In the genomic region with DNA sequence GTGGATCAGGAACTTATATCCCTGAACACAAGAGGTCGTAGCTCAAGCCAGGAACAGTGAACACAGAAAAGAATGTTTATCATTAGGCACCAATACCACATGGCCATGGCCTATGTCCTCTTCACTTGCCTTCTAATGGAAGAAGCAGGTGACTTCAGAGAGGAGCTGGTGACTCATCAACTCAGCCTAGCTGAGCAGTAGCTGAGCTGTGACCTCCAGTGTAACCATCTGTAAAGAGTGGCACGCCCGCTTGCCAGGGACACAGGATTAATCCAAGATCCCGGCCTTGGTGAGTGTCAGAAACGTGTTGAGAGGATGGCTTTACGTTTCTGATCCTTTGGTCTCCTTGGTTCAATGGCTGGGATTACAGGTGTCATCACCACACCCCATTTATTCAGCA, we compare ENCODE assay signal across 14 mouse cellular contexts.
DNase-seq lines count a peak whose midpoint lies in the region; TF ChIP-seq lines count a peak whose summit lies in the region.
"Had no signal": no experiment of that assay in that cellular context is flagged by ENCODE, and none has a peak within 500 bp of the region (broad histone marks: within the 10 kb centered on the region; RNA-seq: fewer than 3 reads in every experiment).

No protein-coding gene starts in this region.

- no peak overlapping the region for H3K4me3 ChIP-seq in heart, adult 2 months
- H3K4me3 ChIP-seq in limb, embryonic 10.5 days, result no peak overlapping the region
- H3K4me3 ChIP-seq: heart, embryonic 12.5 days; hindbrain, embryonic 10.5 days; limb, embryonic 15.5 days; midbrain, embryonic 12.5 days had no signal

- TF ChIP-seq POLR2A in heart, adult 2 months (IDR thresholded peaks at IDR 0.05; ENCODE audit: insufficient read depth, low read depth, low read length), result no peak

- no peaks in the 10 kb centered on the region; the same call in 1 of the 2 replicates for H3K4me1 ChIP-seq in heart, adult 2 months (ENCODE audit: control insufficient read depth, insufficient read depth, low read length)
- H3K4me1 ChIP-seq in limb, embryonic 10.5 days, result no peaks in the 10 kb centered on the region
- H3K4me1 ChIP-seq: heart, embryonic 12.5 days; hindbrain, embryonic 10.5 days; limb, embryonic 15.5 days; midbrain, embryonic 12.5 days had no signal

- WGBS in heart, adult 2 months, result 61% methylated on average over 6 of the region's 6 CpGs
- WGBS in limb, embryonic 10.5 days, result 79% methylated on average over 6 of the region's 6 CpGs

- no peaks in the 10 kb centered on the region for H3K79me2 ChIP-seq in heart, adult 2 months (replicated peaks; ENCODE audit: control insufficient read depth, insufficient read depth, low read length)

- H3K9me3 ChIP-seq in limb, embryonic 10.5 days (replicated peaks), result no peaks in the 10 kb centered on the region
- H3K9me3 ChIP-seq: heart, embryonic 12.5 days; hindbrain, embryonic 10.5 days; limb, embryonic 15.5 days; midbrain, embryonic 12.5 days had no signal

- 0 out of 2 replicates have a peak, but pooled peaks cover 3% of the 10 kb centered on the region for H3K36me3 ChIP-seq in heart, adult 2 months (ENCODE audit: control insufficient read depth, insufficient read depth, low read length)
- no peaks in the 10 kb centered on the region for H3K36me3 ChIP-seq in limb, embryonic 10.5 days
- H3K36me3 ChIP-seq: heart, embryonic 12.5 days; hindbrain, embryonic 10.5 days; limb, embryonic 15.5 days; midbrain, embryonic 12.5 days had no signal

- no peaks in the 10 kb centered on the region for H3K27me3 ChIP-seq in heart, adult 2 months (ENCODE audit: control insufficient read depth, insufficient read depth, low read length)
- H3K27me3 ChIP-seq in limb, embryonic 10.5 days (ENCODE audit: low read depth, poor library complexity, severe bottlenecking), result no peaks in the 10 kb centered on the region
- H3K27me3 ChIP-seq: limb, embryonic 15.5 days; midbrain, embryonic 12.5 days had no signal

- intact Hi-C loops in heart, adult 2 months (cut with DNase I), result no loop called here

- no peak for DNase-seq in heart, adult 2 months
- DNase-seq in heart, adult 9 months (ENCODE audit: low spot score in 2 of 2), result no peak
- peak; percentile 2 for DNase-seq in ZHBTc4 (ENCODE audit: low read depth, low spot score)
- peak; percentile 84 for DNase-seq in kidney, adult 11 months
- peak; percentile 67 for DNase-seq in kidney, postnatal 14 days
- DNase-seq in right cerebral cortex, postnatal 36 days (ENCODE audit: low spot score in 2 of 2), result no peak
- DNase-seq in left cerebral cortex, adult 11 months (ENCODE audit: low spot score), result no peak
- no peak for DNase-seq in limb, embryonic 10.5 days (ENCODE audit: low spot score)
- DNase-seq: cerebellum, postnatal 36 days; right cerebral cortex, postnatal 14 days had no signal

- no peak overlapping the region for H3K9ac ChIP-seq in heart, adult 2 months (ENCODE audit: low read depth, low read length)
- H3K9ac ChIP-seq: heart, embryonic 12.5 days; limb, embryonic 15.5 days; midbrain, embryonic 12.5 days had no signal

- no peak for TF ChIP-seq CTCF in heart, adult 2 months (IDR thresholded peaks at IDR 0.05)

- TF ChIP-seq EP300 in heart, adult 2 months (IDR thresholded peaks at IDR 0.05; ENCODE audit: insufficient read depth, low read depth, low read length), result no peak

- peak overlapping the region; percentile 85 for H3K27ac ChIP-seq in heart, adult 2 months
- no peak overlapping the region for H3K27ac ChIP-seq in limb, embryonic 10.5 days
- H3K27ac ChIP-seq: hindbrain, embryonic 10.5 days; limb, embryonic 15.5 days; midbrain, embryonic 12.5 days had no signal

Comparison
In these comparisons a context has a peak if more than half of its experiments do, and no peak if none do; other contexts are left out.
1. DNase-seq: peak in ZHBTc4 (single experiment), kidney, adult 11 months (single experiment) and kidney, postnatal 14 days (single experiment); none in heart, adult 2 months (0 of 2), heart, adult 9 months (0 of 2), right cerebral cortex, postnatal 36 days (0 of 2), left cerebral cortex, adult 11 months (single experiment) and limb, embryonic 10.5 days (single experiment).